Mouse (Mus musculus): ENCODE measurements at regions not wholly inside any gene's neighbourhood (a gene's known extent, or its start where the extent isn't known, plus 50 kb on each side); places are given as distances from the start of the nearest gene placed in this dataset.

DNA sequence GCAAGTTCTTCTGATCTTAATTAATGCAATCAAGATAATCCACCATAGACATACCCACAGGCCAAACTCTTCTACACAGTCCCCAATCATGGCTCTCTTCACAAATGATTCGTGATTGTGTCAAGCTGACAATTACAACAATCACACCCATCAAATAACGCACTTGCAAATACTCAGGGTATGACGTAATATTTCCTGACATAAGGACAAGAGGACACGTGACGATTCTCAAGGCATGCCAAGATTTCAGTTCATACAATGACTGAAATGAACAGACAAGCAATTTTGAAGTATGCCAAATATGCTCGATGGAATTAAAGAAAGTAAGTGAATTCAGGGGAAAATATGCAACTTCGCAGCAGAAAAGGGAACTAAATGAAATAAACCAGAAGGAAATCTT, 282.1 kb upstream of the Trib2 start:
- H3K4me2 ChIP-seq, result no peak overlapping the region
- no peaks in the 10 kb centered on the region for H3K9me3 ChIP-seq (ENCODE audit: control insufficient read depth, low read length)
- WGBS, result 82% methylated on average over 7 of the region's 7 CpGs
- H3K4me1 ChIP-seq (replicated peaks; ENCODE audit: control insufficient read depth, insufficient read depth, low read length), result no peaks in the 10 kb centered on the region
- DNase-seq (ENCODE audit: low spot score), result no peak
- H3K9ac ChIP-seq (ENCODE audit: low read depth, low read length), result no peak overlapping the region
- H3K36me3 ChIP-seq (ENCODE audit: control insufficient read depth, insufficient read depth, low read length), result no peaks in the 10 kb centered on the region
- no peak for ATAC-seq (replicated peaks; ENCODE audit: low FRiP score)
- no peak overlapping the region for H3K27ac ChIP-seq (ENCODE audit: low read depth, low read length)
- H3K4me3 ChIP-seq (ENCODE audit: low read depth, low read length), result no peak overlapping the region
- no peaks in the 10 kb centered on the region for H3K27me3 ChIP-seq (replicated peaks; ENCODE audit: control insufficient read depth, insufficient read depth, low read length)

- no peak for ATAC-seq (replicated peaks; ENCODE audit: low FRiP score)
- H3K36me3 ChIP-seq (ENCODE audit: control insufficient read depth, insufficient read depth, low read length), result no peaks in the 10 kb centered on the region
- H3K4me1 ChIP-seq (replicated peaks; ENCODE audit: control insufficient read depth, insufficient read depth, low read length), result no peaks in the 10 kb centered on the region
Measured at GRCm38 (mm10) chr12:16092643-16093042, 275.9 kb upstream of the Trib2 start.

GRCm38 (mm10) chr12:16091336-16091735, 274.6 kb upstream of the Trib2 start:
- Histone ChIP-seq H3K27me3 (replicated peaks; ENCODE audit: control insufficient read depth, insufficient read depth, low read length) (no peaks in the 10 kb centered on the region), H3K4me2 (no peak overlapping the region), H3K9me3 (ENCODE audit: control insufficient read depth, low read length) (no peaks in the 10 kb centered on the region), H3K9ac (ENCODE audit: low read depth, low read length) (no peak overlapping the region), H3K27ac (ENCODE audit: low read depth, low read length) (no peak overlapping the region), H3K4me3 (ENCODE audit: low read depth, low read length) (no peak overlapping the region), H3K36me3 (ENCODE audit: control insufficient read depth, insufficient read depth, low read length) (no peaks in the 10 kb centered on the region), H3K4me1 (replicated peaks; ENCODE audit: control insufficient read depth, insufficient read depth, low read length) (no peaks in the 10 kb centered on the region)
- DNase-seq (ENCODE audit: low spot score), result no peak
- ATAC-seq (replicated peaks; ENCODE audit: low FRiP score), result no peak
- whole genome bisulfite sequencing, result 42% methylated on average over 6 of the region's 6 CpGs

More at GRCm38 (mm10) chr12:16092643-16093042, 275.9 kb upstream of the Trib2 start:
- H3K27ac ChIP-seq (ENCODE audit: low read depth, low read length), result no peak overlapping the region
- H3K4me3 ChIP-seq (ENCODE audit: low read depth, low read length), result no peak overlapping the region
- 58% methylated on average over 3 of the region's 3 CpGs for WGBS
- no peak overlapping the region for H3K9ac ChIP-seq (ENCODE audit: low read depth, low read length)
- no peak for DNase-seq (ENCODE audit: low spot score)
- H3K27me3 ChIP-seq (replicated peaks; ENCODE audit: control insufficient read depth, insufficient read depth, low read length), result no peaks in the 10 kb centered on the region
- no peaks in the 10 kb centered on the region for H3K9me3 ChIP-seq (ENCODE audit: control insufficient read depth, low read length)
- no peak overlapping the region for H3K4me2 ChIP-seq

DNA sequence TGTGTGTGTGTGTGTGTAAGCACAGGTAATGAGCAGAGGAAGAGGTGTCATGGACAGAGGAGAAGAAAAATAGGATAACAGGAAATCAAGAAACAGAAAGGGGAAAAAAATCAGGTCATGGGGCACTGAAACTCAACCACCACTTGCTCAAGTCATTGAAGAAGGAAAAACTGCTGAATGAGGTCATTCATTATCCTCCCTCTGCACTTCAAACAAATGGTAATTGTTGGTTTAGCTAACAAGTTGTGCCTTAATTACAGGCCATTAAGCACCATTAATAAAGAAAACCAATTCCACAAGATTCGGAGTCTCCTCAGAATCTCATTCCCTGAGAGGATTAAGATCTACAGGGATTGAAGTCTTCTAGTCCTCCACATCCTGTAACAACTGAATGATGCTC, 266.5 kb upstream of the Trib2 start:
- Histone ChIP-seq H3K4me2 (no peak overlapping the region), H3K4me1 (replicated peaks; ENCODE audit: control insufficient read depth, insufficient read depth, low read length) (no peaks in the 10 kb centered on the region), H3K27me3 (replicated peaks; ENCODE audit: control insufficient read depth, insufficient read depth, low read length) (no peaks in the 10 kb centered on the region), H3K9ac (ENCODE audit: low read depth, low read length) (no peak overlapping the region), H3K9me3 (ENCODE audit: control insufficient read depth, low read length) (no peaks in the 10 kb centered on the region), H3K36me3 (ENCODE audit: control insufficient read depth, insufficient read depth, low read length) (no peaks in the 10 kb centered on the region), H3K4me3 (ENCODE audit: low read depth, low read length) (no peak overlapping the region), H3K27ac (ENCODE audit: low read depth, low read length) (no peak overlapping the region)
- 78% methylated on average over 1 of the region's 1 CpGs for WGBS
- no peak for ATAC-seq (replicated peaks; ENCODE audit: low FRiP score)
- DNase-seq (ENCODE audit: low spot score), result no peak

DNA sequence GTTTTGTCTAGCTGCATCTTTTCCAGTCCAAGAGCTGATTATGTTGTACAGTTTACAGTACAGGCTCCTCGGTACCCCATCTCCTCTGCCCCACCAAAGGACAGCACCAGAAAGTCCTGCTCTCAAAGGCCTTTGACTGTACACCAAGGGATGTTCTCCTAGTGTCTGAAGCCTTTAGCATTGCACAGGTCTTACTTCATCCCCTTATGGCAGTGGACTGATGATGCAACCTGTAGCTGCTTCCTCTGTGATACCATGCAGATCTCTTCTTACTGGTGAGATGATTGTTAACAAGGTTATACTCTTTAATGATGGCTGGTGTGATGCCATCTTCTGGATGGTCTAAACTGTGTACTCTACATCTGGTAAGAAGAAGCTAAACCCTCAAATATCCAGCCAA, 260.5 kb upstream of the Trib2 start:
- no peak for ATAC-seq (replicated peaks; ENCODE audit: low FRiP score)
- no peaks in the 10 kb centered on the region for H3K9me3 ChIP-seq (ENCODE audit: control insufficient read depth, low read length)
- WGBS, result 74% methylated on average over 1 of the region's 1 CpGs

GRCm38 (mm10) chr12:16075962-16076361, 259.2 kb upstream of the Trib2 start:
- Histone ChIP-seq H3K9ac (ENCODE audit: low read depth, low read length) (no peak overlapping the region), H3K36me3 (ENCODE audit: control insufficient read depth, insufficient read depth, low read length) (no peaks in the 10 kb centered on the region), H3K9me3 (ENCODE audit: control insufficient read depth, low read length) (no peaks in the 10 kb centered on the region), H3K27ac (ENCODE audit: low read depth, low read length) (no peak overlapping the region), H3K4me1 (replicated peaks; ENCODE audit: control insufficient read depth, insufficient read depth, low read length) (no peaks in the 10 kb centered on the region), H3K4me2 (no peak overlapping the region), H3K4me3 (ENCODE audit: low read depth, low read length) (no peak overlapping the region), H3K27me3 (replicated peaks; ENCODE audit: control insufficient read depth, insufficient read depth, low read length) (no peaks in the 10 kb centered on the region)
- no peak for ATAC-seq (replicated peaks; ENCODE audit: low FRiP score)
- DNase-seq (ENCODE audit: low spot score), result no peak
- 87% methylated on average over 2 of the region's 2 CpGs for WGBS

More for the DNA sequence above, 260.5 kb upstream of the Trib2 start:
- Histone ChIP-seq H3K9ac (ENCODE audit: low read depth, low read length) (no peak overlapping the region), H3K36me3 (ENCODE audit: control insufficient read depth, insufficient read depth, low read length) (no peaks in the 10 kb centered on the region), H3K4me1 (replicated peaks; ENCODE audit: control insufficient read depth, insufficient read depth, low read length) (no peaks in the 10 kb centered on the region), H3K4me2 (no peak overlapping the region), H3K27me3 (replicated peaks; ENCODE audit: control insufficient read depth, insufficient read depth, low read length) (no peaks in the 10 kb centered on the region), H3K4me3 (ENCODE audit: low read depth, low read length) (no peak overlapping the region), H3K27ac (ENCODE audit: low read depth, low read length) (no peak overlapping the region)
- DNase-seq (ENCODE audit: low spot score), result no peak

DNA sequence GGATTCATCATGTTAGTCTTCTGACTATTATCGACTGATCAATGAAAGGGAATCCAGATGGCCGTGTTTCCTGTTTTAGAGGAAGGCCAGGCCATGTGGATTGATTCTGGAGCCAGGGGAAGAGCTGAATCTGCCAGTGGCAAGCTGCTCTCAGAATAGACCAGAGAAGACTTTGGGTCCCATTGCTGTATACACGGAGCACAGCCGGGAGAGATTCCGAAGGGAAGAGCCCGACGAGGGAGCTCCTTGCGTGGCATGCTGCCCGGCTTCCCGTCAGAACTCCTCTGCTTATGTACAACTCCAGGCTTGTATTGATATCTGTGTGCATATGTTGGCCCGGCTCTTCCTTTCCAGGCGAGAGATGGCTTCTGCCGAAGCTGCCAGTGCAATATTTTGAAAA, 252.2 kb upstream of the Trib2 start:
- DNase-seq (ENCODE audit: low spot score) (no peak), ATAC-seq (replicated peaks; ENCODE audit: low FRiP score) (no peak)
- Histone ChIP-seq H3K36me3 (ENCODE audit: control insufficient read depth, insufficient read depth, low read length) (no peaks in the 10 kb centered on the region), H3K4me1 (replicated peaks; ENCODE audit: control insufficient read depth, insufficient read depth, low read length) (no peaks in the 10 kb centered on the region), H3K9me3 (ENCODE audit: control insufficient read depth, low read length) (no peaks in the 10 kb centered on the region), H3K4me3 (ENCODE audit: low read depth, low read length) (no peak overlapping the region), H3K4me2 (no peak overlapping the region), H3K9ac (ENCODE audit: low read depth, low read length) (no peak overlapping the region), H3K27me3 (replicated peaks; ENCODE audit: control insufficient read depth, insufficient read depth, low read length) (no peaks in the 10 kb centered on the region), H3K27ac (ENCODE audit: low read depth, low read length) (no peak overlapping the region)
- WGBS, result 88% methylated on average over 13 of the region's 13 CpGs

- Histone ChIP-seq H3K4me3 (ENCODE audit: low read depth, low read length) (no peak overlapping the region), H3K4me1 (replicated peaks; ENCODE audit: control insufficient read depth, insufficient read depth, low read length) (no peaks in the 10 kb centered on the region), H3K36me3 (ENCODE audit: control insufficient read depth, insufficient read depth, low read length) (no peaks in the 10 kb centered on the region), H3K9ac (ENCODE audit: low read depth, low read length) (no peak overlapping the region), H3K9me3 (ENCODE audit: control insufficient read depth, low read length) (no peaks in the 10 kb centered on the region), H3K27me3 (replicated peaks; ENCODE audit: control insufficient read depth, insufficient read depth, low read length) (no peaks in the 10 kb centered on the region), H3K4me2 (no peak overlapping the region), H3K27ac (ENCODE audit: low read depth, low read length) (no peak overlapping the region)
- ATAC-seq (replicated peaks; ENCODE audit: low FRiP score), result no peak
- DNase-seq (ENCODE audit: low spot score), result no peak
- WGBS, result 71% methylated on average over 7 of the region's 7 CpGs
Measured at GRCm38 (mm10) chr12:16062689-16063088, 246.0 kb upstream of the Trib2 start.

DNA sequence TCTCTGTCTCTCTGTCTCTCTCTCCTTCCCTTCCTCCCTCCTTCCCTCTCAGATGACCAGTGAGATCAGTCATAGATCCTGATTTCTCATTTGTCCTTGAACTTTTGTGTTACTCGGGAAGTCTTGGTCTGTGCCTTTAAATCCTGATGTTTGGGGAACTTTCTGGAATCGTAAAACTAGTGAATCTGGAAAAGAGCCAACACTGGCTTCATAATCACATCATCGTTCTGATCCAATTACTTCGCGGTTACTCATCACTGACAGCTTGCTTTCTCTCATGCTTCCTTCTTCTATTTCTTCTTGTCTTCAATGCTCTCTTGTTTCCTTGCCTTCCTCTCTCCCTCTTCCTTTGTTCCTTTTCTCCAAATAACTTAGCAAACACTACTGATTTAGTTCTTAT, 243.7 kb upstream of the Trib2 start:
- H3K9me3 ChIP-seq (ENCODE audit: control insufficient read depth, low read length), result no peaks in the 10 kb centered on the region
- H3K4me1 ChIP-seq (replicated peaks; ENCODE audit: control insufficient read depth, insufficient read depth, low read length), result no peaks in the 10 kb centered on the region
- no peaks in the 10 kb centered on the region for H3K27me3 ChIP-seq (replicated peaks; ENCODE audit: control insufficient read depth, insufficient read depth, low read length)
- 81% methylated on average over 5 of the region's 5 CpGs for WGBS
- no peak overlapping the region for H3K4me2 ChIP-seq
- H3K36me3 ChIP-seq (ENCODE audit: control insufficient read depth, insufficient read depth, low read length), result no peaks in the 10 kb centered on the region
- H3K9ac ChIP-seq (ENCODE audit: low read depth, low read length), result no peak overlapping the region
- H3K27ac ChIP-seq (ENCODE audit: low read depth, low read length), result no peak overlapping the region
- DNase-seq (ENCODE audit: low spot score), result no peak
- no peak for ATAC-seq (replicated peaks; ENCODE audit: low FRiP score)
- no peak overlapping the region for H3K4me3 ChIP-seq (ENCODE audit: low read depth, low read length)
